Mouse (Mus musculus) C2C12 (cell line): ENCODE results near the gene Gpr61.

ENCODE experiments used
- CEBPB ChIP-seq: IDR thresholded peaks from one replicate; pipeline ENCODE4 v1.6.1; 2011; ENCODE audit warnings: low read depth, mild to moderate bottlenecking, control low read depth, moderate library complexity
- CTCF ChIP-seq: IDR thresholded peaks from one replicate; pipeline ENCODE4 v1.5.1; 2011; ENCODE audit not compliant: control insufficient read depth, insufficient read depth, insufficient read length
- MAX ChIP-seq: IDR thresholded peaks from one replicate; pipeline ENCODE4 v1.6.1; 2011; ENCODE audit warnings: mild to moderate bottlenecking, control low read depth
- MYOG ChIP-seq: IDR thresholded peaks from one replicate; pipeline ENCODE4 v1.6.1; 2011; ENCODE audit not compliant: control insufficient read depth, insufficient read length; ENCODE audit errors: extremely low read depth

DNA sequence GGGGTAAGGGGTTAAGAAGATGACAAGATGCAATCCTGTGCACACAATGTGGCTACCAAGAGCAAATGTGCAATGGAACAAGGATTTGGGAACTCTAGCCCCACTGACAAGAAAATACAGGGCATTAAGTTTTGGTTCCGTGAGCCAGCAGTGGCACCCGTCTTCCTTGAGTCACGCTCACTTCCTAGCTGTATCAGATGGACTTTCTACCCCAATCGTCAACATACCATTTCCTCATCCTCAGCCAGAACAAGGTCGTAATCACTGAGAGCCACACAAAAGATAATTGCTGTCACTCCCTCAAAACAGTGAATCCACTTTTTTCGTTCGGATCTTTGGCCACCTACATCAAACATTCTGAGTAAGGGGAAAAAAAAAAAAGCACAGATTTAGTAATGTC is 42.4 kb downstream of the Gpr61 start:
- TF ChIP-seq CTCF (no peak), MAX (no peak), MYOG (no peak), CEBPB (no peak)
